Mouse (Mus musculus): ENCODE results near the gene Glrx5. TPM values are rescaled to one million over a fixed set of nuclear protein-coding genes. Genes with fewer than 3 reads are reported as not detected.

Gene Glrx5
- total and polyA plus RNA-seq, 3 experiments, result 108 to 291 TPM; not detected in 1

DNA sequence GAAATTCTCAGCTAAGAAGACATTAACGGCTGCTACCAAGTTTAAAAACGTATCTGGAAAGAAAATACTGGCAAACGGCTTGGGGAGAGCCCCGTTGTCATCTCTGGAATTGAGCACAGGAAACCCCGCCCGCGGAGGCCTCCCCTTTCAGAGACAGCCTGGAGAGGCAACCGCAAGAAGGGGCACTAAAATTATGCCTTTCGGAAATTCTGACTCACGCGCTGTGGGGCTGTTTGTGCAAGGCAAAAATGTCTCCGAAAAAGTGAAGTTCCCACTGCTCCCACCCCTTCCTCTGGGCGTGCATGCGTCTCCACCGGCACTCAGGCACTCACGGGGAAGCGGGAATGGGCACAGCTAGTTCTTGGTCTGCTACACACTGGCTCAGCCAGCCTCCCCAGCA is 19.4 kb upstream of the Glrx5 start:
- Histone ChIP-seq H3K4me3 (ENCODE audit: control insufficient read depth in 1 of 2, insufficient read depth in 1 of 2, low read depth in 2 of 2, low read length in 2 of 2) (peak overlapping the region; percentile 31 to 49), H3K9ac (ENCODE audit: control insufficient read depth, low read depth, low read length, poor library complexity, severe bottlenecking) (peak overlapping the region; percentile 55), H3K4me1 (ENCODE audit: control insufficient read depth in 1 of 2, insufficient read depth in 2 of 2, low read length in 2 of 2) (peaks cover 11 to 46% of the 10 kb centered on the region in 2 experiments), H3K27ac (ENCODE audit: control insufficient read depth, low read depth, low read length) (peak overlapping the region; percentile 78), H3K9me3 (replicated peaks; ENCODE audit: insufficient read depth, low read length) (no peaks in the 10 kb centered on the region), H3K36me3 (ENCODE audit: control insufficient read depth in 1 of 2, insufficient read depth in 2 of 2, low read length in 2 of 2) (peaks cover 0 to 26% of the 10 kb centered on the region in 2 experiments; a peak in 2 of 4 replicates), H3K27me3 (ENCODE audit: control insufficient read depth in 1 of 2, insufficient read depth in 2 of 2, low read length in 2 of 2) (no peaks in the 10 kb centered on the region), H3K79me2 (ENCODE audit: control insufficient read depth, insufficient read depth, low read length, poor library complexity) (peaks cover 10% of the 10 kb centered on the region)
- DNase-seq (ENCODE audit: low read depth, low spot score), result peak; percentile 92
- TF ChIP-seq SIN3A (IDR thresholded peaks at IDR 0.05; ENCODE audit: low read length) (peak; percentile 60; the same call in 1 of the 2 replicates), MAZ (IDR thresholded peaks at IDR 0.05; ENCODE audit: low read depth, low read length) (peak; percentile 79), MYC (IDR thresholded peaks at IDR 0.05; ENCODE audit: low read depth, low read length) (0 out of 2 replicates have a peak, but pooled peaks have one; percentile 32), RCOR1 (IDR thresholded peaks at IDR 0.05; ENCODE audit: low read depth, low read length) (no peak), GABPA (IDR thresholded peaks at IDR 0.05; ENCODE audit: low read depth, low read length) (no peak), TCF12 (IDR thresholded peaks at IDR 0.05; ENCODE audit: low read depth, low read length) (0 out of 2 replicates have a peak, but pooled peaks have one; percentile 39), MEF2A (IDR thresholded peaks at IDR 0.05; ENCODE audit: extremely low read depth, insufficient replicate concordance, low read depth, low read length, poor library complexity, severe bottlenecking) (no peak), TBP (IDR thresholded peaks at IDR 0.05; ENCODE audit: low read depth, low read length) (0 out of 2 replicates have a peak, but pooled peaks have one; percentile 57), EP300 (IDR thresholded peaks at IDR 0.05; ENCODE audit: low read depth in 1 of 2, low read length in 2 of 2) (peak; percentile 46 to 57), JUND (IDR thresholded peaks at IDR 0.05; ENCODE audit: low read depth, low read length) (peak; percentile 39; the same call in 1 of the 2 replicates), UBTF (IDR thresholded peaks at IDR 0.05; ENCODE audit: borderline replicate concordance, insufficient read depth, low read depth, low read length) (no peak), MAX (IDR thresholded peaks at IDR 0.05; ENCODE audit: low read length) (peak; percentile 61; the same call in 1 of the 2 replicates), POLR2A (IDR thresholded peaks at IDR 0.05; ENCODE audit: control insufficient read depth in 1 of 2, insufficient read depth in 1 of 2, low read depth in 1 of 2, low read length in 2 of 2, poor library complexity in 1 of 2) (peak; percentile 29 to 47; a peak in 1 of 4 replicates), ETS1 (IDR thresholded peaks at IDR 0.05; ENCODE audit: low read depth, low read length) (0 out of 2 replicates have a peak, but pooled peaks have one; percentile 30)

DNA sequence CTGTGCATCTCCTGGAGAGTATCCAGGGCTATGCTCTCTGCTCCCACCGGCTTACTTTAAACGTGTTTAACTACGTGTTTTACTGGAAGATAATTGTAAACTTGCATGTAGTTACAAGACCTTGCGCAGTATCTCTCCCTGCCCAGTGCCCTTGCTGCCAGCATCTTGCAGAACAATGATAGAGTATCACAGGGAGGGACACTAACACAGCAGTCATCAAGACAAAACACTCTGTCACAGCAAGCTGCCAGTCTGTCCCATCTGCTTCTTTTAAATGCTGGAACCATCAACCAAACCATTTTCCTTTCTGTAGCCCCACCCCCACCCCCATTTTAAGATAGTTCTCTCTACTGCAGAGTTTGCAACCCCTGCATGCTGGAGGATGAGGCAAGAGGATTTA is 16.3 kb upstream of the Glrx5 start:
- Histone ChIP-seq H3K27ac (ENCODE audit: control insufficient read depth, low read depth, low read length) (0 out of 2 replicates have a peak overlapping the region, but pooled peaks have one; percentile 12), H3K4me3 (ENCODE audit: control insufficient read depth in 1 of 2, insufficient read depth in 1 of 2, low read depth in 2 of 2, low read length in 2 of 2) (no peak overlapping the region), H3K9ac (ENCODE audit: control insufficient read depth, low read depth, low read length, poor library complexity, severe bottlenecking) (no peak overlapping the region), H3K79me2 (ENCODE audit: control insufficient read depth, insufficient read depth, low read length, poor library complexity) (no peaks in the 10 kb centered on the region), H3K4me1 (ENCODE audit: control insufficient read depth in 1 of 2, insufficient read depth in 2 of 2, low read length in 2 of 2) (peaks cover 11 to 43% of the 10 kb centered on the region in 2 experiments), H3K36me3 (ENCODE audit: control insufficient read depth in 1 of 2, insufficient read depth in 2 of 2, low read length in 2 of 2) (peaks cover 0 to 28% of the 10 kb centered on the region in 2 experiments; a peak in 2 of 4 replicates), H3K9me3 (replicated peaks; ENCODE audit: insufficient read depth, low read length) (no peaks in the 10 kb centered on the region), H3K27me3 (ENCODE audit: control insufficient read depth in 1 of 2, insufficient read depth in 2 of 2, low read length in 2 of 2) (no peaks in the 10 kb centered on the region)
- DNase-seq (ENCODE audit: low read depth, low spot score), result peak; percentile 57
- no peak for TF ChIP-seq NRF1 (IDR thresholded peaks at IDR 0.05; ENCODE audit: insufficient read depth, low read depth, low read length, poor library complexity, severe bottlenecking)
- TF ChIP-seq SIN3A (IDR thresholded peaks at IDR 0.05; ENCODE audit: low read length), result 0 out of 2 replicates have a peak, but pooled peaks have one; percentile 34
- peak; percentile 38; the same call in 1 of the 2 replicates for TF ChIP-seq ETS1 (IDR thresholded peaks at IDR 0.05; ENCODE audit: low read depth, low read length)
- TF ChIP-seq TCF12 (IDR thresholded peaks at IDR 0.05; ENCODE audit: low read depth, low read length), result peak; percentile 57
- no peak for TF ChIP-seq TBP (IDR thresholded peaks at IDR 0.05; ENCODE audit: low read depth, low read length)
- no peak for TF ChIP-seq POLR2A (IDR thresholded peaks at IDR 0.05; ENCODE audit: control insufficient read depth in 1 of 2, insufficient read depth in 1 of 2, low read depth in 1 of 2, low read length in 2 of 2, poor library complexity in 1 of 2)
- no peak for TF ChIP-seq MAFK (IDR thresholded peaks at IDR 0.05; ENCODE audit: borderline replicate concordance, low read depth, low read length)
- no peak for TF ChIP-seq MAX (IDR thresholded peaks at IDR 0.05; ENCODE audit: low read length)
- peak; percentile 45; the same call in 1 of the 2 replicates for TF ChIP-seq GATA1 (IDR thresholded peaks at IDR 0.05; ENCODE audit: low read depth, low read length)
- TF ChIP-seq EP300 (IDR thresholded peaks at IDR 0.05; ENCODE audit: low read depth in 1 of 2, low read length in 2 of 2), result peak in 1 of 2 experiments; percentile 63; a peak in 1 of 4 replicates
- peak; percentile 51 for TF ChIP-seq TAL1 (IDR thresholded peaks at IDR 0.05; ENCODE audit: low read length)
